Mouse (Mus musculus): ENCODE measurements around the gene Asb1. TPM values are rescaled to one million over a fixed set of nuclear protein-coding genes. Genes with fewer than 3 reads are reported as not detected.

Gene Asb1
- polyA plus RNA-seq (2017; shearing (Covaris generic)), result 6.2 TPM

GRCm38 (mm10) chr1:91540271-91540826, at the start of gene Asb1:
TSS of gene Asb1 (plus strand) at chr1:91540544.

GRCm38 (mm10) chr1:91494457-91495140, 45.7 kb upstream of the Asb1 start, which contains the start of gene Traf3ip1:
TSS of gene Traf3ip1 (plus strand) at chr1:91494647.

Other genes with a start within 250 kb of the Asb1 start
- gene Scly, start 242.2 kb upstream of the Asb1 start, polyA plus RNA-seq (2017; shearing (Covaris generic)), result 16.6 TPM
- gene Espnl, start 218.5 kb upstream of the Asb1 start, polyA plus RNA-seq (2017; shearing (Covaris generic)), result 0.23 TPM
- 0.28 TPM for gene Klhl30, start 189.5 kb upstream of the Asb1 start, polyA plus RNA-seq (2017; shearing (Covaris generic))
- gene Erfe, start 174.1 kb upstream of the Asb1 start, polyA plus RNA-seq (2017; shearing (Covaris generic)), result not detected
- 101 TPM for gene Ilkap, start 141.7 kb upstream of the Asb1 start, polyA plus RNA-seq (2017; shearing (Covaris generic))
- gene Hes6, start 126.5 kb upstream of the Asb1 start, polyA plus RNA-seq (2017; shearing (Covaris generic)), result 17.5 TPM
- 7.2 TPM for gene Per2, start 81.2 kb upstream of the Asb1 start, polyA plus RNA-seq (2017; shearing (Covaris generic))
- gene Traf3ip1, start 45.9 kb upstream of the Asb1 start, polyA plus RNA-seq (2017; shearing (Covaris generic)), result 4.6 TPM